ENCODE assay signal across 8 mouse cellular contexts in the genomic region with DNA sequence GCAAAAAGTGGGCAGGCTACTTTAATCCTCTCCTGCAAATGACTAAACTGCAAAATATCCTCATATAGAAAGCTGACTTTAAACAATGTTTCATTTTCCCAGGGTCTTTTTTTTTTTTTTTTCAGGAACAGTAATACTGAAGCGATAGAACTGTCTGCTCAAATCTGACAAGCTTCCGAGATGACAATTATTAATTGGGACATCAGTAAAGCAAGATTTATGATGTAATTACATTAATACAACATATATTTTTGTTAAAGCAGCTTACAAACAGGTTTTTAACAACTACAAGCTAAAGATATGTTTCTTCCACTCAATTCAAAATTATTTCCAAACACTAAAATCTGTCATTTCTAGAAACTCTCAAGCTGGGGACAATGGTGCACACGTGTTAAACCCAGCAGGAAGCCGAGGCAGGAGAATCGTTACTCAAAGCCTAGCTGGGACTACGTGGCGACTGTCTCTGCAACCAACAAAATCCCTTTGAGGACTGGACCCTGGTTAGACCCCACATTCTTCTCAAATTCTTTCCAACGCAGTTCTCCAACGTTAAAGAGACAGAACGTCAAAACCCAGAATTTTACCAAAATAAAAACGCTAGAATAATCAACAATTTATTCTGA. TPM values are rescaled to one million over a fixed set of nuclear protein-coding genes. Genes with fewer than 3 reads are reported as not detected.
DNase-seq lines count a peak whose midpoint lies in the region; ATAC-seq and TF ChIP-seq lines count a peak whose summit lies in the region.

No protein-coding gene starts in this region.

- no peaks in the 10 kb centered on the region for H3K36me3 ChIP-seq in kidney, adult 2 months (ENCODE audit: control insufficient read depth, insufficient read depth, low read length)
- H3K36me3 ChIP-seq in forebrain, embryonic 14.5 days (ENCODE audit: control insufficient read depth, insufficient read depth, low read length) = no peaks in the 10 kb centered on the region
- no peaks in the 10 kb centered on the region for H3K36me3 ChIP-seq in macrophage (ENCODE audit: inconsistent target)

- no peak for TF ChIP-seq POLR2A in kidney, adult 2 months (IDR thresholded peaks at IDR 0.05; ENCODE audit: low read depth, low read length)

- H3K79me2 ChIP-seq in macrophage (ENCODE audit: inconsistent target) = peaks cover 59% of the 10 kb centered on the region

- no peaks in the 10 kb centered on the region for H3K9me3 ChIP-seq in forebrain, embryonic 14.5 days (replicated peaks; ENCODE audit: control insufficient read depth, low read length)

- ATAC-seq in forebrain, embryonic 14.5 days = no peak
- ATAC-seq in granulocyte monocyte progenitor cell, adult 5-6 weeks (replicated peaks; ENCODE audit: poor library complexity, severe bottlenecking) = no peak

- H3K4me2 ChIP-seq in forebrain, embryonic 14.5 days (ENCODE audit: low read length) = peak overlapping the region; percentile 66

- WGBS in kidney, adult 2 months = 17% methylated on average over 11 of the region's 11 CpGs
- 2% methylated on average over 11 of the region's 11 CpGs for WGBS in forebrain, embryonic 14.5 days
- WGBS in macrophage (ENCODE audit: missing documents) = 0% methylated on average over 11 of the region's 11 CpGs

- no peak for TF ChIP-seq CTCF in kidney, adult 2 months (conservative IDR thresholded peaks at IDR 0.05; ENCODE audit: insufficient read depth, insufficient read length, low read depth, low read length)

- peaks cover 2% of the 10 kb centered on the region; the same call in 1 of the 2 replicates for H3K4me1 ChIP-seq in kidney, adult 2 months (ENCODE audit: control insufficient read depth, insufficient read depth, low read length)
- peaks cover 17% of the 10 kb centered on the region for H3K4me1 ChIP-seq in forebrain, embryonic 14.5 days (ENCODE audit: control insufficient read depth, insufficient read depth, low read length)

- no peak overlapping the region for H3K27ac ChIP-seq in kidney, adult 2 months (ENCODE audit: insufficient read depth, low read depth, low read length)
- peak overlapping the region; percentile 99; the same call in 1 of the 2 replicates for H3K27ac ChIP-seq in forebrain, embryonic 14.5 days (ENCODE audit: low read depth, low read length)
- peak overlapping the region; percentile 92 for H3K27ac ChIP-seq in macrophage

- H3K9ac ChIP-seq in forebrain, embryonic 14.5 days (ENCODE audit: low read length) = peak overlapping the region; percentile 96

- H3K4me3 ChIP-seq in kidney, adult 2 months (ENCODE audit: insufficient read depth, low read depth, low read length) = peak overlapping the region; percentile 81
- peak overlapping the region; percentile 94 for H3K4me3 ChIP-seq in forebrain, embryonic 14.5 days (ENCODE audit: low read depth, low read length)
- peak overlapping the region; percentile 91 for H3K4me3 ChIP-seq in macrophage (ENCODE audit: inconsistent target)

- no peak for DNase-seq in kidney, adult 2 months
- no peak for DNase-seq in kidney, adult 8-10 months
- peak; percentile 67 for DNase-seq in Muller cell, postnatal 12 days (ENCODE audit: inconsistent ontology term)
- peak; percentile 51 for DNase-seq in forebrain, embryonic 14.5 days (ENCODE audit: low spot score)
- no peak for DNase-seq in cerebellum, adult 11-12 months
- DNase-seq in testis, postnatal 14 days (ENCODE audit: low spot score) = no peak

- H3K27me3 ChIP-seq in kidney, adult 2 months (replicated peaks; ENCODE audit: control insufficient read depth, insufficient read depth, low read length) = no peaks in the 10 kb centered on the region
- H3K27me3 ChIP-seq in forebrain, embryonic 14.5 days (replicated peaks; ENCODE audit: control insufficient read depth, insufficient read depth, low read length) = no peaks in the 10 kb centered on the region

RNA-seq across cellular contexts. Expression of gene Mapk6, which starts 1.5 kb away (rescaled TPM):
- 11.5 and 12.7 TPM in 2 replicates for polyA plus RNA-seq in kidney, adult 2 months (2012; rRNA removed)
- polyA plus RNA-seq in forebrain, embryonic 14.5 days (2014; fragmentation: Nextera tagmentation; extraction: Ambion mirVana) = 140 and 141 TPM in 2 replicates
- total RNA-seq in macrophage (2018; cell fraction: chromatin; rRNA removed) = 100 to 1,000 TPM; 134 to 771 (median 241) TPM
- 100 to 1,000 TPM in 22 of 26 experiments, 10 to 100 TPM in 4; 89.7 to 358 (median 144) TPM for total RNA-seq in macrophage (2018; cell fraction: cytosol; rRNA removed)
- total RNA-seq in macrophage (2018; cell fraction: nucleus; rRNA removed) = 100 to 1,000 TPM; 123 to 661 (median 273) TPM
- polyA plus RNA-seq in macrophage (2018) = 73.3 to 115 TPM (median 94.8 TPM) in 3 replicates
- total RNA-seq in granulocyte monocyte progenitor cell, adult 5-6 weeks (2014; fragmentation: Nextera tagmentation) = 42.4 and 47.8 TPM in 2 replicates
- total RNA-seq in granulocyte monocyte progenitor cell, adult 5-6 weeks (2017) = 59.2 and 71.6 TPM in 2 replicates

RNA-seq across cellular contexts. Expression of gene Leo1, which starts 33.0 kb away (rescaled TPM):
- 2.5 and 3.3 TPM in 2 replicates for polyA plus RNA-seq in kidney, adult 2 months (2012; rRNA removed)
- 34.1 and 39.7 TPM in 2 replicates for polyA plus RNA-seq in forebrain, embryonic 14.5 days (2014; fragmentation: Nextera tagmentation; extraction: Ambion mirVana)
- 10 to 100 TPM; 17.2 to 46.0 (median 31.6) TPM for total RNA-seq in macrophage (2018; cell fraction: chromatin; rRNA removed)
- total RNA-seq in macrophage (2018; cell fraction: cytosol; rRNA removed) = 10 to 100 TPM; 16.1 to 25.7 (median 21.2) TPM
- 10 to 100 TPM; 13.2 to 30.4 (median 19.6) TPM for total RNA-seq in macrophage (2018; cell fraction: nucleus; rRNA removed)
- 15.0 to 36.4 TPM (median 28.2 TPM) in 3 replicates for polyA plus RNA-seq in macrophage (2018)
- 23.2 and 24.2 TPM in 2 replicates for total RNA-seq in granulocyte monocyte progenitor cell, adult 5-6 weeks (2014; fragmentation: Nextera tagmentation)
- total RNA-seq in granulocyte monocyte progenitor cell, adult 5-6 weeks (2017) = 38.9 and 42.7 TPM in 2 replicates

Comparison
In these comparisons a context has a peak if more than half of its experiments do, and no peak if none do; other contexts are left out.
1. DNase-seq: peak in Muller cell, postnatal 12 days (single experiment) and forebrain, embryonic 14.5 days (single experiment); none in kidney, adult 2 months (single experiment), kidney, adult 8-10 months (0 of 2), cerebellum, adult 11-12 months (single experiment) and testis, postnatal 14 days (single experiment).
2. Peak in every context shown above with its lines, with median percentiles within 50 percentile points of each other: H3K4me3 ChIP-seq.